Mouse (Mus musculus): ENCODE measurements around the gene Ccdc6.

- no peak for TF ChIP-seq CTCF (conservative IDR thresholded peaks at IDR 0.05; ENCODE audit: low read length)
- no peak for TF ChIP-seq NANOG (IDR thresholded peaks at IDR 0.05; ENCODE audit: borderline replicate concordance, low read length)
Measured at GRCm38 (mm10) chr10:70071334-70071733, 25.6 kb upstream of the Ccdc6 start.

All from E14TG2a.4 (cell line).